Mouse (Mus musculus): ENCODE measurements around the gene Kit.

GRCm38 (mm10) chr5:75604238-75604637 lies 29.5 kb downstream of the Kit start:
- TF ChIP-seq CTCF (IDR thresholded peaks at IDR 0.05; ENCODE audit: borderline replicate concordance, insufficient read depth, low read depth, low read length) (no peak), POLR2A (IDR thresholded peaks at IDR 0.05; ENCODE audit: borderline replicate concordance, insufficient read depth, low read length) (no peak)

Measured in cerebellum, adult 2 months (tissue).